Mouse (Mus musculus) bone marrow, adult 2 months (tissue): ENCODE data around the gene Celf5.

Experiments
- CTCF ChIP-seq: fragments of 200-500 bp; IDR thresholded peaks from 2 replicates; pipeline ENCODE4 v1.5.1; 2011; ENCODE audit warnings: low read length, control low read depth; ENCODE audit not compliant: control insufficient read depth, insufficient read depth
- POLR2A ChIP-seq: fragments of 200-500 bp; IDR thresholded peaks from 2 replicates; pipeline ENCODE4 v1.6.1; 2011; ENCODE audit warnings: low read depth, mild to moderate bottlenecking, control low read depth, low read length, borderline replicate concordance; ENCODE audit not compliant: control insufficient read depth

- TF ChIP-seq CTCF = no peak
- no peak for TF ChIP-seq POLR2A
These were observed 9.5 kb downstream of the Celf5 start for GRCm38 (mm10) chr10:81473003-81473451.
